Mouse (Mus musculus) stomach, embryonic 16.5 days (tissue): ENCODE measurements around the gene Rd3l. TPM values are rescaled to one million over a fixed set of nuclear protein-coding genes. Genes with fewer than 3 reads are reported as not detected.
"Not testable (repeated sequence)": the region's sequence is repeated elsewhere in the genome, so short reads cannot be mapped to it uniquely, and the experiment has no call there.

ENCODE experiments used
- ATAC-seq: fragments of 200-750 bp; cut with Nextera tagmentation; 2 replicates; pipeline ENCODE4 v1.8.0; 2017; ENCODE audit warnings: moderate number of reproducible peaks, moderate TSS enrichment; ENCODE audit not compliant: insufficient read depth, low FRiP score
- H3K27ac ChIP-seq: fragments of 300-500 bp; sonication (generic); 2 replicates; pipeline ENCODE4 v1.5.1; 2014; ENCODE audit warnings: low read length
- H3K27me3 ChIP-seq: fragments of 300-500 bp; sonication (generic); 2 replicates; pipeline ENCODE4 v1.6.1; 2014; ENCODE audit warnings: low read length, control low read depth, mixed read lengths; ENCODE audit not compliant: control insufficient read depth, insufficient read depth
- H3K36me3 ChIP-seq: fragments of 300-500 bp; sonication (generic); 2 replicates; pipeline ENCODE4 v1.6.1; 2014; ENCODE audit warnings: low read length; ENCODE audit not compliant: control insufficient read depth, insufficient read depth
- H3K4me1 ChIP-seq: fragments of 300-500 bp; sonication (generic); 2 replicates; pipeline ENCODE4 v1.6.1; 2014; ENCODE audit warnings: low read length, control low read depth, mixed read lengths; ENCODE audit not compliant: control insufficient read depth, insufficient read depth
- H3K4me2 ChIP-seq: fragments of 300-500 bp; sonication (generic); 2 replicates; pipeline ENCODE4 v1.6.1; 2014; ENCODE audit warnings: low read depth, low read length, mixed read lengths
- H3K4me3 ChIP-seq: fragments of 300-500 bp; sonication (generic); replicated peaks from 2 replicates; pipeline ENCODE4 v1.5.1; 2014; ENCODE audit warnings: mild to moderate bottlenecking, low read length
- H3K9ac ChIP-seq: fragments of 300-500 bp; sonication (generic); 2 replicates; pipeline ENCODE4 v1.6.1; 2014; ENCODE audit warnings: low read length
- H3K9me3 ChIP-seq: fragments of 300-500 bp; sonication (generic); replicated peaks from 2 replicates; pipeline ENCODE4 v1.6.1; 2016; ENCODE audit warnings: low read length, control low read depth; ENCODE audit not compliant: control insufficient read depth
- WGBS: fragments of 180-500 bp; shearing (Covaris S2); extraction: QIAGEN DNeasy Blood & Tissue Kit; methylation state at CpG from one replicate; pipeline ENCODE4 v1.1.7; 2014; 5-methylcytosine and 5-hydroxymethylcytosine counted together
- polyA plus RNA-seq: library from polyadenylated mRNA; unstranded; fragments of >200 nt; fragmentation: Nextera tagmentation; extraction: Ambion mirVana; gene quantifications from 2 replicates; pipeline ENCODE4 v1.2.1, GENCODE M21; 2015

Rd3l gene
- polyA plus RNA-seq, 1 experiment from 2014 or later = not detected

GRCm38 (mm10) chr12:111951701-111952100 lies 29.4 kb downstream of the Rd3l start:
- no peaks in the 10 kb centered on the region for H3K36me3 ChIP-seq
- peak overlapping the region; percentile 48 for H3K27ac ChIP-seq
- no peak overlapping the region for H3K4me3 ChIP-seq
- H3K4me2 ChIP-seq = no peak overlapping the region
- H3K27me3 ChIP-seq = no peaks in the 10 kb centered on the region
- 24% methylated on average over 5 of the region's 5 CpGs for WGBS
- peak; percentile 42 for ATAC-seq
- H3K9ac ChIP-seq = no peak overlapping the region
- no peaks in the 10 kb centered on the region for H3K9me3 ChIP-seq
- peaks cover 10% of the 10 kb centered on the region; the same call in 1 of the 2 replicates for H3K4me1 ChIP-seq

DNA sequence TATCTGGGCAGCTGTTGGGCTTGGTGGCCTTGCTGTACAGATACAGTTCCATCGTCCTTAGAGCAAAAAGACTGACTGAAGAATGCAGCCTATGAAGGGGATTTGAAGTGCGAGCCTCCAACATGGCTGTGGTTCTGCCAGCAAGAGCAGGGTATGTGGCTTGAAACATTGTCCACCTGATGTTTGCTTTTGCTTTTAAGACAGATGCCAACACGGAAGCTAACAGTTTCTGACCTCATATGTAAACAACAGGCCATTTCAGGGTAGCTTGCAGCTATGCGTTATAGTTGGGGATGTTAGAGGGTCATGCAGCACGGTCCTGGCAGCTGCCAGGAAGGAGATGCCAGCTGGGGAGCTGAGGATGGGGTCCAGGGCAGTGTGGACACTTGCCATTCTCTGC lies 30.6 kb downstream of the Rd3l start:
- no peak for ATAC-seq
- WGBS = 47% methylated on average over 5 of the region's 5 CpGs
- H3K27ac ChIP-seq = no peak overlapping the region

GRCm38 (mm10) chr12:111946716-111947115 lies 34.4 kb downstream of the Rd3l start:
- peak; percentile 56; the same call in 1 of the 2 replicates for ATAC-seq

More for the DNA sequence above, 30.6 kb downstream of the Rd3l start:
- Histone ChIP-seq H3K9ac (no peak overlapping the region), H3K4me3 (no peak overlapping the region), H3K4me2 (no peak overlapping the region), H3K27me3 (no peaks in the 10 kb centered on the region), H3K36me3 (no peaks in the 10 kb centered on the region), H3K4me1 (peaks cover 18% of the 10 kb centered on the region), H3K9me3 (no peaks in the 10 kb centered on the region)

GRCm38 (mm10) chr12:111945765-111946655 lies 35.1 kb downstream of the Rd3l start:
- H3K4me2 ChIP-seq = not testable (repeated sequence)

More at GRCm38 (mm10) chr12:111946716-111947115, 34.4 kb downstream of the Rd3l start:
- Histone ChIP-seq H3K4me3 (no peak overlapping the region), H3K9ac (no peak overlapping the region), H3K4me1 (peaks cover 36% of the 10 kb centered on the region), H3K9me3 (no peaks in the 10 kb centered on the region), H3K27me3 (no peaks in the 10 kb centered on the region), H3K36me3 (no peaks in the 10 kb centered on the region), H3K4me2 (no peak overlapping the region), H3K27ac (peak overlapping the region; percentile 66)
- WGBS = 48% methylated on average over 2 of the region's 2 CpGs

GRCm38 (mm10) chr12:111945115-111945514 lies 36.0 kb downstream of the Rd3l start:
- Histone ChIP-seq H3K4me1 (peaks cover 32% of the 10 kb centered on the region), H3K9ac (peak overlapping the region; percentile 31), H3K27me3 (no peaks in the 10 kb centered on the region), H3K27ac (peak overlapping the region; percentile 74), H3K9me3 (no peaks in the 10 kb centered on the region), H3K4me3 (no peak overlapping the region), H3K4me2 (no peak overlapping the region), H3K36me3 (no peaks in the 10 kb centered on the region)
- peak; percentile 6; the same call in 1 of the 2 replicates for ATAC-seq
- WGBS = 30% methylated on average over 8 of the region's 8 CpGs

More at GRCm38 (mm10) chr12:111945765-111946655, 35.1 kb downstream of the Rd3l start:
- not testable (repeated sequence) for H3K4me3 ChIP-seq, H3K27me3 ChIP-seq, H3K36me3 ChIP-seq, H3K9me3 ChIP-seq
- H3K9ac ChIP-seq = peak overlapping the region; percentile 31; the same call in 1 of the 2 replicates
- 61% methylated on average over 7 of the region's 15 CpGs for WGBS
- peak; percentile 75 for ATAC-seq
- peaks cover 35% of the 10 kb centered on the region for H3K4me1 ChIP-seq
- peak overlapping the region; percentile 74 for H3K27ac ChIP-seq

DNA sequence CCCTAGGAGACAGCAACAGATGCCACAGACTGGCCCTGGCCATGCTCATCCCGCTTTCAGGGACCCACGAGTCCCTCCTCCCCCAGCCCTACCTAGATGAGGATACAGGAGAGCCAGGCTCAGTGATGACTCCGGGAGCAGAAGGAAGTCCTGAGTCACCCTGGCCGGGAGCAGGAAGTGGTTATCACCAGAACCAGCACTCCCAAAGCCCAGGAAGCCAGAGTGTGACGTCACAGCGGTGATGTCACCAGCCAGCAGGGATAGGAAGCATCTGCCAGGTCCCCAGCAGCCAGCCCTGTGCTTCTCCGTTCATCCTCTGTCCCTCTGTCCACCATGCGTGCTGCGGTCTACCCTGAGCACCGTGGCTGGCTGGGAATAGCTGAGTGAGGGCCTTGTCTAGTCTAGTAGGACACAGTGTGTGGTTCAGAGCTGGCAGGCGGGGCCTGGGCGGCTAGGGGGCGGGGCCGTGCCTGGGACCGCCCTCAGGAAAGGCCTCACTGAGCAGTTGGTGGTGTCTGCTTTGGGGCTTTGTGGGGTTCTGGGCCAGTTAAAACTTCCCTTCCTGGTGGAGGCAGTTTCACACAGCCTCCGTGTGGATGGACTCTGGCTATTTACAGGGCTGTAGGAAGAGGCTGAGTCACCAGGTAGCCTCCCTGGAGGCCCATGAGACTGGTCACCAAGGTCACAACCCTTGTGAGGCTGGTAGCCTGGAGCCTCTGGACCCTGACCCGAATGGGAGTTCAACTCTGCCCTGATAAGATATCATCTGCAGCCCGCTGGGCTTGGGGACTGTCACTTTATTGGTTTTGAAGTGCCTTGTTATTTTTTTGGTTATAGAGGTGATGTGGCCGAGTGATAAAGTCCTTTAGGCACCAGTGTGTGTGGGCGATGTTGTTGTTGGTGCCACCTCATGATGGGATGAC lies 36.8 kb downstream of the Rd3l start:
- not testable (repeated sequence) for H3K27me3 ChIP-seq, H3K36me3 ChIP-seq, H3K9me3 ChIP-seq
- Histone ChIP-seq H3K9ac (peak overlapping the region; percentile 61), H3K4me2 (peak overlapping the region; percentile 32), H3K4me1 (peaks cover 37% of the 10 kb centered on the region), H3K27ac (peak overlapping the region; percentile 82), H3K4me3 (0 out of 2 replicates have a peak overlapping the region, but pooled peaks have one; percentile 5)
- WGBS = 51% methylated on average over 14 of the region's 20 CpGs
- peak; percentile 78 for ATAC-seq

DNA sequence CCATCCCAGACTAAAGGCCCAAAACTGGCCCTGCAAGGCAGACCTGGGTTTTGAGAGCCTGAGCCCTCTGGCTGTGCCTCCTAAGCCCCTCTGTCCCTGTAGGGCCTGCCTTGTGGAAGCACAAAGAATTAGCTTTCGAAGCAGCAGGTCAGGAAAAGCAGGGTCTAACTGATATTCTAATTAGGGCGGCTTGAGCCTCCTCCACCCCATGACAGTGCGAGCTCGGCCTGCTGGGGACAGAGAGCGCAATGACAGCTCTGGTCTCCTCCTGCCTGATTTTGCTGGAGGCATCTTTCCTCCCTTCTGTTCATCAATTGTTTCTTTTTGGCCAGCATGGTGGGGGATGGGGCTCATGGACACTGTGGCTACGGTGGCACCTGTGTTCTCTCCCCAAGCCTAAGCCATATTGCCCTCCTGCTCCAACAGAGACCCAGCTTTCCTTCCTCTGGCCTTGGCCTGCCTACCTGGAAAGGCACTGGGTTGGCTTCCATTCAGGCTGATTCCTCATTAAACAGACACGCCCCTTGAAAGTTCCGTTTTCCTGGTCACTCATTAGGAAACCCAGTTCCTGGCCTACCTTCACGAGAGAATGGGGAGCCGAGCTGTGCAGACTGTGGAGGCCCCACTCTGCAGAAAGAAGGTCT lies 37.6 kb downstream of the Rd3l start:
- Histone ChIP-seq H3K9ac (peak overlapping the region; percentile 61), H3K4me3 (0 out of 2 replicates have a peak overlapping the region, but pooled peaks have one; percentile 5), H3K36me3 (no peaks in the 10 kb centered on the region), H3K4me2 (peak overlapping the region; percentile 32), H3K4me1 (peaks cover 44% of the 10 kb centered on the region), H3K27me3 (no peaks in the 10 kb centered on the region), H3K9me3 (no peaks in the 10 kb centered on the region), H3K27ac (peak overlapping the region; percentile 82)
- WGBS = 60% methylated on average over 10 of the region's 10 CpGs
- ATAC-seq = no peak

- Histone ChIP-seq H3K4me2 (no peak overlapping the region), H3K4me3 (no peak overlapping the region), H3K4me1 (peaks cover 58% of the 10 kb centered on the region), H3K9me3 (no peaks in the 10 kb centered on the region), H3K36me3 (no peaks in the 10 kb centered on the region), H3K9ac (peak overlapping the region; percentile 61; the same call in 1 of the 2 replicates), H3K27me3 (no peaks in the 10 kb centered on the region), H3K27ac (peak overlapping the region; percentile 94)
- peak; percentile 26 for ATAC-seq
- WGBS = 20% methylated on average over 1 of the region's 1 CpGs
Observed at GRCm38 (mm10) chr12:111938623-111939177, 42.4 kb downstream of the Rd3l start.
